Mouse (Mus musculus) testis, adult 2 months (tissue): ENCODE data around the gene Sctr. TPM values are rescaled to one million over a fixed set of nuclear protein-coding genes. Genes with fewer than 3 reads are reported as not detected.

Experiments
- H3K27ac ChIP-seq: fragments of 200-500 bp; 2 replicates; pipeline ENCODE4 v1.5.1; 2012; ENCODE audit warnings: low read depth, low read length; ENCODE audit not compliant: control insufficient read depth, insufficient read depth
- H3K27me3 ChIP-seq: fragments of 200-500 bp; 2 replicates; pipeline ENCODE4 v1.6.1; 2012; ENCODE audit warnings: mild to moderate bottlenecking, low read length, moderate library complexity; ENCODE audit not compliant: control insufficient read depth, insufficient read depth
- H3K36me3 ChIP-seq: fragments of 200-500 bp; 2 replicates; pipeline ENCODE4 v1.6.1; 2012; ENCODE audit warnings: mild to moderate bottlenecking, low read length; ENCODE audit not compliant: control insufficient read depth, insufficient read depth
- H3K4me1 ChIP-seq: fragments of 200-500 bp; 2 replicates; pipeline ENCODE4 v1.6.1; 2012; ENCODE audit warnings: low read length; ENCODE audit not compliant: control insufficient read depth, insufficient read depth
- H3K4me3 ChIP-seq: fragments of 200-500 bp; 2 replicates; pipeline ENCODE4 v1.5.1; 2012; ENCODE audit warnings: low read depth, mild to moderate bottlenecking, low read length, moderate library complexity, mixed read lengths; ENCODE audit not compliant: control insufficient read depth
- CTCF ChIP-seq: fragments of 200-500 bp; IDR thresholded peaks from 2 replicates; pipeline ENCODE4 v1.5.1; 2012; ENCODE audit warnings: low read depth, mild to moderate bottlenecking, inconsistent platforms, low read length, moderate library complexity; ENCODE audit not compliant: control insufficient read depth, insufficient read depth, insufficient replicate concordance
- POLR2A ChIP-seq: fragments of 200-500 bp; IDR thresholded peaks from 2 replicates; pipeline ENCODE4 v1.6.1; 2012; ENCODE audit warnings: low read depth, mild to moderate bottlenecking, inconsistent platforms, low read length, moderate library complexity; ENCODE audit not compliant: control insufficient read depth
- polyA plus RNA-seq: library from polyadenylated mRNA; depleted of rRNA; stranded (reverse); fragments of >200 nt; gene quantifications from 2 replicates; pipeline ENCODE4 v1.2.3, GENCODE M21; 2012

Gene Sctr
- polyA plus RNA-seq, 1 experiment = 0.36 TPM

- H3K36me3 ChIP-seq = no peaks in the 10 kb centered on the region
- no peaks in the 10 kb centered on the region for H3K27me3 ChIP-seq
- no peak for TF ChIP-seq CTCF
- TF ChIP-seq POLR2A = no peak
- no peak overlapping the region for H3K27ac ChIP-seq
- H3K4me3 ChIP-seq = no peak overlapping the region
- peaks cover 3% of the 10 kb centered on the region; the same call in 1 of the 2 replicates for H3K4me1 ChIP-seq
Measured at GRCm38 (mm10) chr1:120044584-120044983, 37.9 kb downstream of the Sctr start.

DNA sequence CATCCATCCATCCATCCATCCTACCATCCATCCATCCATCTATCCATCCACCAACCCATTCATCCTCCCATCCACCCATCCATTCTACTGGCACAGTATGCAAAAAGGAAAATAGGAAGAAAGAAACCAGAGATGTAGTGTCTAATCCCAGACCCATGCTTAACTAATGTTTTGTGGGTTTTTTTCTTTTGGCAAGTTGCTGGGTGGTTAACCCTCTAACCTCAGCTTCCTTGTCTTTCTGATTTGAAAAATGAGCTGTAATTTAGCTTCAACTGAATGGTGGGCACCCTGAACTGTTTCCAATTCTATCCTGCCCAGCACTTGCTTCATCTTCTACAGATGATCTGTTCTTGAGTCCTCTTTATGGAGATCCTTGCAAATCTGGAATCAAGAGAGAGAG lies 40.6 kb downstream of the Sctr start:
- H3K27me3 ChIP-seq = no peaks in the 10 kb centered on the region
- peaks cover 3% of the 10 kb centered on the region; the same call in 1 of the 2 replicates for H3K4me1 ChIP-seq
- TF ChIP-seq CTCF (no peak), POLR2A (no peak)
- no peak overlapping the region for H3K4me3 ChIP-seq
- no peaks in the 10 kb centered on the region for H3K36me3 ChIP-seq
- no peak overlapping the region for H3K27ac ChIP-seq

DNA sequence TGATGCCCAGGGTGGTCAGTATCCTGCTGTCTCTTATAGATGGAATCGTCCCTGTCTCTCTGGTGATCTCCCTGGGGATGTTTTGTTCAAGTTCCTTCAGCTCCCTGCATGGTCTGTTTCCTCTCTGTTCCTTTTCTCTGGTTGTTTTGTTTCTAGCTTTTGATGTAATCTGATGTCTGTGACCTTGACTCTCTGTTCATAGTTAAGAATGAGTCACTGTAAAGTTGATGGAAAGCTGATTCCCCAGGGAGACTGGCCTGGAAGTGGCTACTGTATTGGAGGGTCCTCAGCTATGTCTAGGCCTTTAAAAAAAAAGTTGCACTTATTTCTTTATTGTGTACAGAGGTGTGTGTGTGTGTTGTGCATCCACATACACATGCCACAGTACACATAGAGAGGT lies 44.4 kb downstream of the Sctr start:
- no peak for TF ChIP-seq CTCF
- TF ChIP-seq POLR2A = no peak
- Histone ChIP-seq H3K27ac (no peak overlapping the region), H3K27me3 (no peaks in the 10 kb centered on the region), H3K4me1 (no peaks in the 10 kb centered on the region), H3K36me3 (no peaks in the 10 kb centered on the region), H3K4me3 (no peak overlapping the region)

GRCm38 (mm10) chr1:120054997-120055396 lies 48.3 kb downstream of the Sctr start:
- H3K4me3 ChIP-seq = no peak overlapping the region
- no peaks in the 10 kb centered on the region; the same call in 1 of the 2 replicates for H3K4me1 ChIP-seq
- H3K36me3 ChIP-seq = no peaks in the 10 kb centered on the region
- no peak for TF ChIP-seq CTCF
- no peak for TF ChIP-seq POLR2A
- H3K27ac ChIP-seq = no peak overlapping the region
- no peaks in the 10 kb centered on the region for H3K27me3 ChIP-seq

- Histone ChIP-seq H3K36me3 (no peaks in the 10 kb centered on the region), H3K27me3 (no peaks in the 10 kb centered on the region), H3K4me1 (no peaks in the 10 kb centered on the region; the same call in 1 of the 2 replicates), H3K4me3 (no peak overlapping the region), H3K27ac (no peak overlapping the region)
- no peak for TF ChIP-seq POLR2A
- TF ChIP-seq CTCF = no peak
Measured at GRCm38 (mm10) chr1:120055475-120055874, 48.8 kb downstream of the Sctr start.

DNA sequence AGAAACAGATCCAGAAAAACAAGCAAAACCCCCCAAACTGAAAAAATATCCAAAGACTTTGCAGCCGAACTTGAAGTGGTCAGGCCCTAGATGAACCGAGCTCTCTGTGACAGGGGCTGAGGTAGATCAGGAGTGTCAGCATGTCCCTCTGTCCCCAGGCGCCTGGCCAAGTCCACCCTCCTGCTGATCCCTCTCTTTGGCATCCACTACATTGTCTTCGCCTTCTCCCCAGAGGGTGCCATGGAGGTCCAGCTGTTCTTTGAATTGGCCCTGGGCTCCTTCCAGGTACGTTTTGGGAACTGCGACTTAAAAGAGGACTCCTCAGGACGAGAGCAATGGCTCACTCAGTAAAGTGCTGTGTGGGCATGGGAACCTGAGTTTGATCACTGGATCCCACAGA lies 49.5 kb downstream of the Sctr start:
- Histone ChIP-seq H3K36me3 (no peaks in the 10 kb centered on the region), H3K4me3 (no peak overlapping the region), H3K4me1 (no peaks in the 10 kb centered on the region; the same call in 1 of the 2 replicates), H3K27ac (no peak overlapping the region; the same call in 1 of the 2 replicates), H3K27me3 (no peaks in the 10 kb centered on the region)
- TF ChIP-seq CTCF = no peak
- no peak for TF ChIP-seq POLR2A

DNA sequence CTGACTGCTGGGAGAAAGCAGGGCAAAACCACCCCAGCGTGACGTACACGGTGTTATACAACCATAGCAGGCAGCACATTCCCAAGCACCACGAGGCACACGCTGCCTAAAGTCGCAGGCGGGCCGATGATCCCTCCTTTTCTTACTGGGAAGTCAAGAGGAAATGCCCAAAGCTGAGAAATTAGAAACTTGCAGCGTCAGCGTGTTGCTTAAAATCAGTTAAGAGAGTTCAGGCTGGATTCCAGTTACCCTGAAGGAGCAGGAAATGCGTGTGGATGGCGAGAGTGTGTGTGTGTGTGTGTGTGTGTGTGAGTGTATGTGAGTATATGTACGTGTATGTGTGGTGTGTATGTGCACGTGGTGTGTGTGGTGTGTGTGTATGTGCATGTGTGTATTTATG lies 50.4 kb downstream of the Sctr start:
- TF ChIP-seq CTCF (no peak), POLR2A (no peak)

More for the DNA sequence above, 50.4 kb downstream of the Sctr start:
- H3K36me3 ChIP-seq = no peaks in the 10 kb centered on the region
- no peaks in the 10 kb centered on the region; the same call in 1 of the 2 replicates for H3K4me1 ChIP-seq
- H3K27ac ChIP-seq = no peak overlapping the region
- no peak overlapping the region for H3K4me3 ChIP-seq
- no peaks in the 10 kb centered on the region for H3K27me3 ChIP-seq
